In the genomic region with DNA sequence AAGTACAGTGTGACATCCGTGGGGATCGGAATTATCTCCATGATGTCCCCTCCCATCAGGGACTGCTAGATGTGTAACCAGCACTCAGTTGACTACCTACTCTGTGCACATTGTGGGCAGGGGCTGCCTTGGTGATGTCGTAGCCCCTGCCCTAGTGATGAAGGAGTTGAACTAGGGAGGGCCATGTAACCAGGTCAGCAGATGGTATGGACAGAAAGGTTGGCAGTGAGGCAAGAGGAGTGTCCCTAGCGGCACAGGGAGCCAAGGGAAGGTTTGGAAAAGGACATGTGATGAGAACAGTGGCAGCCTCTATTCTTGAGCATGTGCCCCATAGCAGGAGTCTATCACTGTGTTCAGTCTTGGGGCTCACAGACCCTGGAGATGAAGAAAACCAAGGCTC, we compare ENCODE assay signal across 16 mouse cellular contexts.
DNase-seq lines count a peak whose midpoint lies in the region; ATAC-seq and TF ChIP-seq lines count a peak whose summit lies in the region.
"Had no signal": no experiment of that assay in that cellular context is flagged by ENCODE, and none has a peak within 500 bp of the region (broad histone marks: within the 10 kb centered on the region; RNA-seq: fewer than 3 reads in every experiment).

No protein-coding gene starts in this region.

- no peak overlapping the region for H3K27ac ChIP-seq in forebrain, postnatal 0 days (ENCODE audit: low read depth, low read length)
- no peak overlapping the region for H3K27ac ChIP-seq in forebrain, embryonic 12.5 days
- no peak overlapping the region for H3K27ac ChIP-seq in hindbrain, embryonic 14.5 days
- no peak overlapping the region for H3K27ac ChIP-seq in hindbrain, embryonic 11.5 days (ENCODE audit: low read depth, low read length)
- H3K27ac ChIP-seq: limb, embryonic 10.5 days; liver, embryonic 14.5 days; stomach, embryonic 15.5 days had no signal

- 0 out of 2 replicates have a peak, but pooled peaks have one; percentile 23 for ATAC-seq in forebrain, postnatal 0 days
- no peak for ATAC-seq in forebrain, embryonic 12.5 days (ENCODE audit: low FRiP score)
- peak; percentile 13; the same call in 1 of the 2 replicates for ATAC-seq in hindbrain, embryonic 14.5 days (ENCODE audit: low FRiP score)
- ATAC-seq in hindbrain, embryonic 11.5 days (ENCODE audit: low FRiP score) = no peak
- ATAC-seq in CD4-positive, CD25-positive, alpha-beta regulatory T cell, adult 4 months = no peak

- H3K4me3 ChIP-seq in forebrain, postnatal 0 days (ENCODE audit: low read depth, low read length) = no peak overlapping the region
- no peak overlapping the region for H3K4me3 ChIP-seq in forebrain, embryonic 12.5 days (replicated peaks)
- no peak overlapping the region for H3K4me3 ChIP-seq in hindbrain, embryonic 14.5 days (replicated peaks; ENCODE audit: low read length)
- no peak overlapping the region for H3K4me3 ChIP-seq in hindbrain, embryonic 11.5 days (ENCODE audit: low read depth, low read length)
- H3K4me3 ChIP-seq: limb, embryonic 10.5 days; midbrain, embryonic 12.5 days; stomach, embryonic 15.5 days had no signal

- H3K9me3 ChIP-seq in forebrain, postnatal 0 days (ENCODE audit: low read length) = no peaks in the 10 kb centered on the region
- no peaks in the 10 kb centered on the region for H3K9me3 ChIP-seq in forebrain, embryonic 12.5 days
- H3K9me3 ChIP-seq in hindbrain, embryonic 14.5 days (ENCODE audit: control insufficient read depth, low read length) = no peaks in the 10 kb centered on the region
- no peaks in the 10 kb centered on the region for H3K9me3 ChIP-seq in hindbrain, embryonic 11.5 days (ENCODE audit: control insufficient read depth, low read length)
- H3K9me3 ChIP-seq: limb, embryonic 10.5 days; midbrain, embryonic 12.5 days; stomach, embryonic 15.5 days had no signal

- no peak overlapping the region for H3K9ac ChIP-seq in forebrain, postnatal 0 days
- H3K9ac ChIP-seq in forebrain, embryonic 12.5 days = no peak overlapping the region
- no peak overlapping the region for H3K9ac ChIP-seq in hindbrain, embryonic 14.5 days
- no peak overlapping the region for H3K9ac ChIP-seq in hindbrain, embryonic 11.5 days (ENCODE audit: low read depth, low read length)
- H3K9ac ChIP-seq: liver, embryonic 14.5 days; midbrain, embryonic 12.5 days; stomach, embryonic 15.5 days had no signal

- WGBS in forebrain, postnatal 0 days = 79% methylated on average over 4 of the region's 4 CpGs
- 84% methylated on average over 4 of the region's 4 CpGs for WGBS in forebrain, embryonic 12.5 days
- 75% methylated on average over 4 of the region's 4 CpGs for WGBS in hindbrain, embryonic 14.5 days
- 89% methylated on average over 4 of the region's 4 CpGs for WGBS in hindbrain, embryonic 11.5 days

- H3K36me3 ChIP-seq in forebrain, postnatal 0 days (ENCODE audit: insufficient read depth) = no peaks in the 10 kb centered on the region
- peaks cover 6% of the 10 kb centered on the region; the same call in 1 of the 2 replicates for H3K36me3 ChIP-seq in forebrain, embryonic 12.5 days (replicated peaks)
- H3K36me3 ChIP-seq in hindbrain, embryonic 14.5 days (replicated peaks; ENCODE audit: control insufficient read depth, insufficient read depth) = no peaks in the 10 kb centered on the region
- H3K36me3 ChIP-seq in hindbrain, embryonic 11.5 days (ENCODE audit: control insufficient read depth, insufficient read depth, low read length) = no peaks in the 10 kb centered on the region
- H3K36me3 ChIP-seq: midbrain, embryonic 12.5 days; stomach, embryonic 15.5 days had no signal

- no peak overlapping the region for H3K4me2 ChIP-seq in forebrain, postnatal 0 days (ENCODE audit: low read depth)
- H3K4me2 ChIP-seq in forebrain, embryonic 12.5 days = no peak overlapping the region
- no peak overlapping the region for H3K4me2 ChIP-seq in hindbrain, embryonic 14.5 days (replicated peaks)
- H3K4me2 ChIP-seq in hindbrain, embryonic 11.5 days (replicated peaks; ENCODE audit: low read depth, low read length) = no peak overlapping the region
- H3K4me2 ChIP-seq: midbrain, embryonic 12.5 days; stomach, embryonic 15.5 days had no signal

- H3K4me1 ChIP-seq in forebrain, postnatal 0 days (ENCODE audit: insufficient read depth) = peaks cover 12% of the 10 kb centered on the region; the same call in 1 of the 2 replicates
- H3K4me1 ChIP-seq in forebrain, embryonic 12.5 days = peaks cover 43% of the 10 kb centered on the region
- H3K4me1 ChIP-seq in hindbrain, embryonic 14.5 days (replicated peaks; ENCODE audit: control insufficient read depth, insufficient read depth, low read length) = peaks cover 15% of the 10 kb centered on the region
- H3K4me1 ChIP-seq in hindbrain, embryonic 11.5 days (replicated peaks; ENCODE audit: control insufficient read depth, insufficient read depth, low read length) = 0 out of 2 replicates have a peak, but pooled peaks cover 6% of the 10 kb centered on the region

- no peak for TF ChIP-seq CTCF in forebrain, postnatal 0 days (IDR thresholded peaks at IDR 0.05; ENCODE audit: low read depth)

- no peaks in the 10 kb centered on the region for H3K27me3 ChIP-seq in forebrain, postnatal 0 days (ENCODE audit: insufficient read depth, low read length)
- H3K27me3 ChIP-seq in forebrain, embryonic 12.5 days = no peaks in the 10 kb centered on the region
- H3K27me3 ChIP-seq in hindbrain, embryonic 14.5 days (ENCODE audit: control insufficient read depth, insufficient read depth, low read length) = no peaks in the 10 kb centered on the region
- no peaks in the 10 kb centered on the region for H3K27me3 ChIP-seq in hindbrain, embryonic 11.5 days (ENCODE audit: control insufficient read depth, insufficient read depth, low read length)
- H3K27me3 ChIP-seq: stomach, embryonic 15.5 days had no signal

- DNase-seq in forebrain, postnatal 0 days = no peak
- DNase-seq in hindbrain, embryonic 14.5 days (ENCODE audit: low spot score) = no peak
- no peak for DNase-seq in hindbrain, embryonic 11.5 days (ENCODE audit: low spot score)
- DNase-seq in brain, adult 2 months (ENCODE audit: low read depth, low spot score) = peak; percentile 96
- DNase-seq in cerebellum, adult 9-10 months = peak; percentile 96
- DNase-seq in adrenal gland, adult 8-10 months = no peak
- DNase-seq: kidney, adult 18-20 months; kidney, postnatal 25 days; lung, postnatal 14 days; thymus, postnatal 25 days had no signal

Comparison
In these comparisons a context has a peak if more than half of its experiments do, and no peak if none do; other contexts are left out.
1. ATAC-seq: peak in forebrain, postnatal 0 days (single experiment) and hindbrain, embryonic 14.5 days (single experiment); none in forebrain, embryonic 12.5 days (single experiment), hindbrain, embryonic 11.5 days (single experiment) and CD4-positive, CD25-positive, alpha-beta regulatory T cell, adult 4 months (single experiment).
2. DNase-seq: peak in brain, adult 2 months (single experiment) and cerebellum, adult 9-10 months (single experiment); none in forebrain, postnatal 0 days (single experiment), hindbrain, embryonic 14.5 days (single experiment), hindbrain, embryonic 11.5 days (single experiment) and adrenal gland, adult 8-10 months (single experiment).